Mouse (Mus musculus) cerebellum, postnatal 10 days (tissue): ENCODE measurements around the gene Exoc3l.

Source experiments
- DNase-seq, 2 experiments: peaks; one replicate each; pipeline ENCODE4 v3.0.0; 2021; ENCODE audit warnings: mixed read lengths in 2 of 2

Exoc3l gene

GRCm38 (mm10) chr8:105313622-105314402 is 17.9 kb upstream of the Exoc3l start:
- no peak for DNase-seq

GRCm38 (mm10) chr8:105312891-105313481 is 17.1 kb upstream of the Exoc3l start:
- no peak for DNase-seq

GRCm38 (mm10) chr8:105311718-105312117 is 15.8 kb upstream of the Exoc3l start:
- DNase-seq, result no peak

DNA sequence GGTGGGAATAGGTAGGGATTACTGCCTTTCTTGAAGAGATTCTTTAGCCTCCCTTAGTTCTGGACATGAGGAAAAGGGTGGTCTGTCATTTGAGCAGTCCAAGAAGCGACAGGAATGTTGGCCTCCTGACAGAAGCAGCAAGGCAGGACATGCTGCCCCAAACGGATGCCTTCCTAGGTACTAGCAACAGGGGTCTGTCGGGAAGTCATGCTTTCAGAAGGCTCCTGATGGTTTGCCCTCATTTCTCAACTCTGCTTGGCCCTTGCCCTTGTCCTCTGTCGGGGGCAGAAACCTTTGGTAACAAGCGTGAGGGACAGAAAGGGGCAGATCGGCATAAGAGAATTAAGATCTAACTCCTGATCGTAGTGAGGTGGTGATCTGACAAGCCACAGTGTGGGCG is 14.2 kb upstream of the Exoc3l start:
- peak in 1 of 2 experiments; percentile 54 for DNase-seq

- DNase-seq, result peak; percentile 90 to 93
These were observed 13.4 kb upstream of the Exoc3l start for GRCm38 (mm10) chr8:105309142-105309847.

DNA sequence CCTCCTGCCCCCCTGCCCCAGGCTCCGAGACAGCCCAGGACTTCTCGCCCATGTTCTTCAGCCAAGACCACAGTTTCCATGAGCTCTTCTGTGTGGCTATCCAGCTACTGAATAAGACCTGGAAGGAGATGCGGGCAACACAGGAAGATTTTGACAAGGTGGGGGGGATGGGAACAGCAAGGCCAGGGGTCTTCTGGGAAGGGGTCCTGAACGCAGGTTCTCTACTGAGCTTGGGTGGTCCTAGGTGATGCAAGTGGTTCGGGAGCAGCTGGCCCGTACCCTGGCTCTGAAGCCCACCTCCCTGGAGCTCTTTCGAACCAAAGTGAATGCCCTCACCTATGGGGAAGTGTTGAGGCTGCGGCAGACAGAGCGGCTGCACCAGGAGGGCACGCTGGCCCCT is 12.5 kb upstream of the Exoc3l start:
- no peak for DNase-seq

DNA sequence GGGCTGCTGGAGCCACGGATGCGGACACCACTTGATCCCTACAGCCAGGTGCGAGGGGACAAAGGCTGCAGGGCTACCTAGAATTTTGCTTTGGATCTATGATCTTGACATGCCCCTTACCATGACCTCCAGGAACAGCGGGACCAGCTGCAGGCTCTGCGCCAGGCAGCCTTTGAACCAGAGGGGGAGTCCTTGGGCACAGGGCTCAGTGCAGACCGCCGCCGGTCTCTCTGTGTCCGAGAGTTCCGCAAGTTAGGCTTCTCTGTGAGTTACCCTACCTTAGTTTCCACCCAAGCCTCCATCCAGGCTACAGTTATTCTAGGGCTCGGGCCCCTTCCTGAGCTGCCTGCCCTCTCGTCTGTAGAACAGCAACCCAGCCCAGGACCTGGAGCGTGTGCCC is 11.8 kb upstream of the Exoc3l start:
- no peak for DNase-seq

DNA sequence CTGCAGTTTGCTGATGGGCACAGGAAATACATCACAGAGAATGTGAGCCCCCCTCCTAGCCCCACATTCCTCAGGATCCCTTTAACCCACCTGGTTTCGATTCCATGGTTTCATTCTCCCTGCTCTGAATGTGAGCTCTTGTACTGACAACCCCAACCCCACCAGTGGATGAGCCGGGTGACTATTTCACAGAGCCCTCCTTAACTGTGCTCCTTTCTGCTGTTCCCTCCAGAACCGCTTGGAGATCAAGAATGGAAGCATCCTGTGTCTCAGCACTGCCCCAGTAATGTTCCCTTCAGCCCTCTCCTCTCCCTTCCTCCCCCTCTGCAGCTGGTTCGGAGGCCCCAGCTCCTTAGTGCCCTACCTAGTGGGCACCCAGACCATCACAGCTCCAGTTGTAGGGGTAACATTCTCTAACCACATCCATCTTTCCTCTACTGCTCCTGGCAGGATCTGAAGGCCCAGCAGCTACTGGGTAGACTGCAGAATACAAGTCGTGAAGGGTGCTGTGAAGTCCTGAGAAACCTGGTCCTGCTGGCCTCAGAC is 10.3 kb upstream of the Exoc3l start:
- DNase-seq, result no peak

GRCm38 (mm10) chr8:105305211-105306145 is 9.6 kb upstream of the Exoc3l start, which contains the start of gene Elmo3:
Elmo3 (plus strand) TSS chr8:105305601.
- peak; percentile 82 to 87 for DNase-seq

- DNase-seq, result peak in 1 of 2 experiments; percentile 20
These were observed 8.7 kb upstream of the Exoc3l start for GRCm38 (mm10) chr8:105304325-105305210.

GRCm38 (mm10) chr8:105303874-105304273 is 8.0 kb upstream of the Exoc3l start:
- DNase-seq, result no peak

DNA sequence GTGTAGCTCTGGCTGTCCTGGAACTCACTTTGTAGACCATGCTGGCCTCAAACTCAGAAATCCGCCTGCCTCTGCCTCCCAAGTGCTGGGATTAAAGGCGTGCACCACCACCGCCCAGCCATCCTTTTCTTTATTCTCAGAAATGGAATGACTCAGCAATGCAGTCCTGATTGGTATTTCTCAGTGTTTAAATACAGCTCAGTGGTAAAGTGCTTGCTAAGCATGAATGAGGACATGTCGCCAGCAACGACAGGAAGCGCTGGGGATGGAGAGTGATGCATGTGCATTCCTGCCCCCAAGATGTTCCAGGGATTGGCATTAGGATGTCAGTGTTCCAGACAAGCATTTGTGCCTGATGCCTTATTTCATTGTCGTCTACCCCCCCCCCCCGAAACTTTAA is 7.5 kb upstream of the Exoc3l start:
- no peak for DNase-seq

GRCm38 (mm10) chr8:105299962-105300361 is 4.1 kb upstream of the Exoc3l start:
- DNase-seq, result peak in 1 of 2 experiments; percentile 9

- DNase-seq, result peak in 1 of 2 experiments; percentile 48
These were observed 2.7 kb upstream of the Exoc3l start for GRCm38 (mm10) chr8:105298351-105299252.

DNA sequence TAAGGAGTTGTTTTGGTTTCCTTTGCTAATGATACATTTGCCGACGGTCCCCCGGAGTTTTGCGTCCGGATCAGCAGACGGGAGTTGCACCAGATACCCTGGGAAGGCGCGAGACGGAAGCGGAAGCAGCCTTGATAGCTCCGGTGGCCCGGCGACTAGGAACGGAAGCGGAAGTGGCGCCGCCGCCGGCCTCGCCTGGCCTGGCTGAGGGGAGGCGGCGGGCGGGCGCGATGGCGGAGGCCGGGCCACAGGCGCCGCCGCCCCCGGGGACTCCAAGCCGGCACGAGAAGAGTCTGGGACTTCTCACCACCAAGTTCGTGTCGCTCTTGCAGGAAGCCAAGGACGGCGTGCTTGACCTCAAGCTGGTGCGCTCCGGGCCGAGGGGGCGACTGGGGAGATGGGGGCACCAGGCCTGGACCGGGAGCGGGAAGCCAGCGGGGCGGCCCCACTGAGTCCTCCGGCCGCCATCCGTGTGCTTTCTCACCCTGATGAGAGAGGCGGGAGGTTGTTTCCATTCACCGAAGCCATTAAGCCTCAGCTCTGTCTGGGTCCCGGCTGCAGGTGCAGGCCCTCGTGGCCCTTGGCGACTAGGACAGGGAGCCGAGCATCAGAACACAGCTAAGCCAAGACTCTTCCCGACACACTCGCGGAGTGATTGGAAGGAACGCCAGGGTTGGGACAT is 1.8 kb upstream of the Exoc3l start, which contains the start of gene E2f4:
E2f4 (plus strand) TSS at position 153 of the 682 bp plus-strand sequence.
- DNase-seq, result peak; percentile 94 to 95

GRCm38 (mm10) chr8:105295256-105295655 is 645 bp downstream of the Exoc3l start:
- peak in 1 of 2 experiments; percentile 9 for DNase-seq

DNA sequence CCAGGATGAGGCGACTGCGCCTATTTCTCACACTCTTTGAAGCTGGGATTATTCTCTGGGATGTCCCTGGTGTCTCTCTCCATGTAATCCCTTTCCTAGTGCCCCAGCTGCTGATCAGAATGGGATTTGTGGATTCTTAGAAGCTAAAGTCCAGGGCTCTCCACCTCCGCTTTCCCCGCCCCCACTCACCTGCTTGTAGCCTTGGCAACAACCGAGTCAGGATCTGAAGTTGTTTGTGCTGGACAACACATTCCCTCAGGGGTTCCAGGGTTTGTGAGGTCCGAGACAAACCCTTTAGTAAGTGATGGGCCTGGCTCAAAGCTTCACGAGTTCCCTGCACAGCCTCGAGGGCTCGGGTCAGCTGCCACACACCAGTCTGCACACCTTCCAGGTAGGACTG is 1.1 kb downstream of the Exoc3l start:
- DNase-seq, result peak in 1 of 2 experiments; percentile 32

DNA sequence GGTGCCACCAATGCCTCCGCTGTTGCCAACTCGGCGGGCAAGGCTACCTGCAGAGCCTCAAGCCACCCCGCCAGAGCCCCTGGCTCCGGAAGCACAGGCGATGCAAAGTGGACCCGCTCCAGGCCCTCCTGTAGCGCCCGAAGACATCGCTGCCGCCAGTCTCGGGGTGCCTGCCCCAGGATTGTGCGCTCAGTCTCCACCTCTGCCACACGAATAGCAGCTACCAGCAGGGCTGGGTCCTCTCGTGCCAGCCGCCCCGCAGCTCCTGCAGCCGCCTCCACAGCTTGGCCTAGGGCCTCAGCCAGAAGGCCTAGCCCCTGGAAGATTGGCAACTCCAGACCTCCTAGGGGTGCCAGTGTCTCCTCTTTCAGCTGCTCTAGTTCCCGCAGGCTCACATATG is 2.5 kb downstream of the Exoc3l start:
- peak; percentile 84 to 94 for DNase-seq

DNA sequence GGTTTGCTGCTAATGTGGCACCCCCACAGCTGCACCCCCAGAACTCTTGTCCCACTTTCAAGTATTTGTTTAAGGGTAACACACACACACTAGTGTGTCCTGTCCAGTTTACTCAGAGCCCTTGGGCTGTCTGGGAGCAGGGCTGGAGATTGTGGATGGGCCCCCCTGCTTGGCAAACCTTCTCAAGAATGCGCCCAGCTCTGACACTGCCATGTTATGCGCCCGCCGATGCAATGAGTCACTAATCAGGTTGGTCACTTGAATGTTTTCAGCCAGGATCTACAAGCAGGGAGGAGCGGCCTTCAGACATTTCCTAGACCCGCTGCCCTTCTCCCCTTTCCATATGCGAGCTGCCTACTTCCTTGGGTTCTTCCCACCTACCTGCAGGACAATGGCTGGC is 3.4 kb downstream of the Exoc3l start:
- peak in 1 of 2 experiments; percentile 22 for DNase-seq
